Mouse (Mus musculus): ENCODE data around the gene Ndufv1. TPM values are rescaled to one million over a fixed set of nuclear protein-coding genes. Genes with fewer than 3 reads are reported as not detected.
"Not testable (repeated sequence)": the region's sequence is repeated elsewhere in the genome, so short reads cannot be mapped to it uniquely, and the experiment has no call there.

Gene Ndufv1
- polyA plus RNA-seq, 1 experiment from 2014 or later, result 247 TPM

- Histone ChIP-seq H3K27ac (replicated peaks) (peak overlapping the region; percentile 74), H3K4me3 (peak overlapping the region; percentile 60), H3K9ac (peak overlapping the region; percentile 63), H3K4me1 (replicated peaks) (peaks cover 19% of the 10 kb centered on the region), H3K4me2 (peak overlapping the region; percentile 69)
- 0 out of 2 replicates have a peak, but pooled peaks have one; percentile 52 for ATAC-seq (ENCODE audit: low FRiP score, low read depth)
- H3K36me3 ChIP-seq, H3K9me3 ChIP-seq, H3K27me3 ChIP-seq: not testable (repeated sequence)
- 22% methylated on average over 7 of the region's 8 CpGs for WGBS
Measured at GRCm38 (mm10) chr19:4037154-4037787, 24.7 kb upstream of the Ndufv1 start.

GRCm38 (mm10) chr19:4036327-4037045, 23.9 kb upstream of the Ndufv1 start:
- Histone ChIP-seq H3K4me3 (no peak overlapping the region), H3K27ac (replicated peaks) (no peak overlapping the region), H3K9me3 (no peaks in the 10 kb centered on the region), H3K4me1 (replicated peaks) (peaks cover 19% of the 10 kb centered on the region), H3K36me3 (peaks cover 4% of the 10 kb centered on the region; the same call in 1 of the 2 replicates), H3K27me3 (no peaks in the 10 kb centered on the region), H3K9ac (no peak overlapping the region), H3K4me2 (peak overlapping the region; percentile 18)
- ATAC-seq (ENCODE audit: low FRiP score, low read depth), result no peak
- 76% methylated on average over 12 of the region's 12 CpGs for WGBS

GRCm38 (mm10) chr19:4033742-4034141, 21.1 kb upstream of the Ndufv1 start:
- WGBS, result 64% methylated on average over 5 of the region's 5 CpGs
- H3K9ac ChIP-seq, result no peak overlapping the region
- H3K27ac ChIP-seq (replicated peaks), result no peak overlapping the region
- no peaks in the 10 kb centered on the region for H3K27me3 ChIP-seq
- H3K4me1 ChIP-seq (replicated peaks), result peaks cover 19% of the 10 kb centered on the region
- H3K9me3 ChIP-seq, result no peaks in the 10 kb centered on the region
- H3K4me2 ChIP-seq, result no peak overlapping the region
- no peak for ATAC-seq (ENCODE audit: low FRiP score, low read depth)
- peaks cover 4% of the 10 kb centered on the region; the same call in 1 of the 2 replicates for H3K36me3 ChIP-seq
- H3K4me3 ChIP-seq, result no peak overlapping the region

- Histone ChIP-seq H3K27ac (replicated peaks) (no peak overlapping the region), H3K4me1 (replicated peaks) (peaks cover 17% of the 10 kb centered on the region), H3K4me3 (no peak overlapping the region), H3K4me2 (no peak overlapping the region), H3K36me3 (peaks cover 4% of the 10 kb centered on the region; the same call in 1 of the 2 replicates), H3K9me3 (no peaks in the 10 kb centered on the region), H3K27me3 (no peaks in the 10 kb centered on the region), H3K9ac (no peak overlapping the region)
- 67% methylated on average over 3 of the region's 3 CpGs for WGBS
- ATAC-seq (ENCODE audit: low FRiP score, low read depth), result no peak
Measured at GRCm38 (mm10) chr19:4033298-4033697, 20.7 kb upstream of the Ndufv1 start.

GRCm38 (mm10) chr19:4032668-4033067, 20.1 kb upstream of the Ndufv1 start:
- 68% methylated on average over 7 of the region's 7 CpGs for WGBS
- no peaks in the 10 kb centered on the region for H3K27me3 ChIP-seq

GRCm38 (mm10) chr19:4027576-4027975, 15.0 kb upstream of the Ndufv1 start:
- Histone ChIP-seq H3K4me1 (replicated peaks) (no peaks in the 10 kb centered on the region), H3K27me3 (no peaks in the 10 kb centered on the region), H3K4me3 (no peak overlapping the region), H3K9me3 (no peaks in the 10 kb centered on the region), H3K36me3 (no peaks in the 10 kb centered on the region), H3K27ac (replicated peaks) (no peak overlapping the region), H3K4me2 (no peak overlapping the region), H3K9ac (no peak overlapping the region)
- no peak for ATAC-seq (ENCODE audit: low FRiP score, low read depth)

More at GRCm38 (mm10) chr19:4032668-4033067, 20.1 kb upstream of the Ndufv1 start:
- Histone ChIP-seq H3K9me3 (no peaks in the 10 kb centered on the region), H3K4me2 (no peak overlapping the region), H3K36me3 (peaks cover 4% of the 10 kb centered on the region; the same call in 1 of the 2 replicates), H3K4me1 (replicated peaks) (peaks cover 12% of the 10 kb centered on the region), H3K9ac (no peak overlapping the region), H3K27ac (replicated peaks) (no peak overlapping the region), H3K4me3 (no peak overlapping the region)
- ATAC-seq (ENCODE audit: low FRiP score, low read depth), result no peak

GRCm38 (mm10) chr19:4023185-4023584, 10.6 kb upstream of the Ndufv1 start:
- no peak overlapping the region for H3K9ac ChIP-seq
- no peaks in the 10 kb centered on the region for H3K9me3 ChIP-seq
- no peaks in the 10 kb centered on the region for H3K27me3 ChIP-seq
- H3K4me3 ChIP-seq, result no peak overlapping the region
- no peaks in the 10 kb centered on the region for H3K36me3 ChIP-seq
- no peak overlapping the region for H3K4me2 ChIP-seq
- H3K4me1 ChIP-seq (replicated peaks), result peaks cover 8% of the 10 kb centered on the region; the same call in 1 of the 2 replicates
- ATAC-seq (ENCODE audit: low FRiP score, low read depth), result no peak
- 80% methylated on average over 7 of the region's 7 CpGs for WGBS
- no peak overlapping the region for H3K27ac ChIP-seq (replicated peaks)

GRCm38 (mm10) chr19:4018743-4019583, 6.4 kb upstream of the Ndufv1 start:
- no peak overlapping the region for H3K9ac ChIP-seq
- H3K27ac ChIP-seq (replicated peaks), result no peak overlapping the region
- 25% methylated on average over 18 of the region's 18 CpGs for WGBS
- H3K4me3 ChIP-seq, result no peak overlapping the region
- H3K4me1 ChIP-seq (replicated peaks), result peaks cover 8% of the 10 kb centered on the region; the same call in 1 of the 2 replicates
- no peaks in the 10 kb centered on the region for H3K27me3 ChIP-seq
- H3K36me3 ChIP-seq, result no peaks in the 10 kb centered on the region
- ATAC-seq (ENCODE audit: low FRiP score, low read depth), result peak; percentile 86
- H3K4me2 ChIP-seq, result no peak overlapping the region; the same call in 1 of the 2 replicates
- H3K9me3 ChIP-seq, result no peaks in the 10 kb centered on the region

GRCm38 (mm10) chr19:4017921-4018587, 5.4 kb upstream of the Ndufv1 start:
- ATAC-seq (ENCODE audit: low FRiP score, low read depth), result no peak
- WGBS, result 76% methylated on average over 10 of the region's 10 CpGs

GRCm38 (mm10) chr19:4015635-4016034, 3.0 kb upstream of the Ndufv1 start:
- ATAC-seq (ENCODE audit: low FRiP score, low read depth), result no peak

More at GRCm38 (mm10) chr19:4017921-4018587, 5.4 kb upstream of the Ndufv1 start:
- no peaks in the 10 kb centered on the region for H3K36me3 ChIP-seq
- H3K4me1 ChIP-seq (replicated peaks), result peaks cover 8% of the 10 kb centered on the region; the same call in 1 of the 2 replicates
- H3K4me3 ChIP-seq, result no peak overlapping the region
- H3K27ac ChIP-seq (replicated peaks), result no peak overlapping the region
- H3K4me2 ChIP-seq, result no peak overlapping the region
- no peak overlapping the region for H3K9ac ChIP-seq
- no peaks in the 10 kb centered on the region for H3K27me3 ChIP-seq
- H3K9me3 ChIP-seq, result no peaks in the 10 kb centered on the region

GRCm38 (mm10) chr19:4014802-4015201, 2.2 kb upstream of the Ndufv1 start:
- Histone ChIP-seq H3K9me3 (no peaks in the 10 kb centered on the region), H3K36me3 (peaks cover 1% of the 10 kb centered on the region; the same call in 1 of the 2 replicates), H3K4me2 (no peak overlapping the region), H3K9ac (no peak overlapping the region), H3K4me3 (no peak overlapping the region), H3K27ac (replicated peaks) (no peak overlapping the region), H3K27me3 (no peaks in the 10 kb centered on the region), H3K4me1 (replicated peaks) (peaks cover 21% of the 10 kb centered on the region)
- no peak for ATAC-seq (ENCODE audit: low FRiP score, low read depth)

More at GRCm38 (mm10) chr19:4015635-4016034, 3.0 kb upstream of the Ndufv1 start:
- Histone ChIP-seq H3K9ac (no peak overlapping the region), H3K4me3 (no peak overlapping the region), H3K9me3 (no peaks in the 10 kb centered on the region), H3K27ac (replicated peaks) (no peak overlapping the region), H3K4me2 (no peak overlapping the region), H3K4me1 (replicated peaks) (peaks cover 21% of the 10 kb centered on the region), H3K27me3 (no peaks in the 10 kb centered on the region), H3K36me3 (no peaks in the 10 kb centered on the region)
- 56% methylated on average over 5 of the region's 5 CpGs for WGBS
